Mouse (Mus musculus) lung, postnatal 0 days (tissue): ENCODE measurements around the gene Tyrp1.

Experiments used
- CTCF ChIP-seq: IDR thresholded peaks from 2 replicates; pipeline ENCODE4 v1.5.1; 2016; ENCODE audit warnings: antibody characterized with exemption, mild to moderate bottlenecking
- EP300 ChIP-seq: IDR thresholded peaks from 2 replicates; pipeline ENCODE4 v1.6.1; 2016; ENCODE audit warnings: antibody characterized with exemption, mild to moderate bottlenecking, control low read depth

- no peak for TF ChIP-seq CTCF
- no peak for TF ChIP-seq EP300
Observed at GRCm38 (mm10) chr4:80874121-80874859, 40.4 kb downstream of the Tyrp1 start.
